Mouse (Mus musculus): ENCODE results near the gene Ntn1.
A peak's percentile ranks its signal among the peaks of the same experiment; 100 is the strongest.

The Ntn1 gene

DNA sequence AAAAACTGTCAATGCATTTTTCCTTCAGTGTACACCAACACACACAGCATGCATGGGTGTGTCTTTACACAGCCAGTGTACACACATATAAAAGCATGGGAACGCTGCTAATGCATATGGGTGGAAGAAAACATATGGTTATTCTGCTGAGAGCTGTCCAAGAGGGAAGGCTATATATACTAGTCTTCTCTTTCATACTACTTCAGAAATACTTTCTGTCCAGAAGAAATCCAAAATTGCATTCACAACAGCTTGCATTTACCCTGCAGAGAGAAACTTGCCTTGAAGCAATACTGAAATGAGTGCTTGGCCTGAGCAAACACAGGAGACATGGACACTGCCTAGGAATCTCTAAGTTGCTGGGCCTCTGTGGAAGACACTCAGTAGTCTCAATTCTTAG is 18.8 kb downstream of the Ntn1 start:
- DNase-seq (ENCODE audit: low spot score), result no peak

DNA sequence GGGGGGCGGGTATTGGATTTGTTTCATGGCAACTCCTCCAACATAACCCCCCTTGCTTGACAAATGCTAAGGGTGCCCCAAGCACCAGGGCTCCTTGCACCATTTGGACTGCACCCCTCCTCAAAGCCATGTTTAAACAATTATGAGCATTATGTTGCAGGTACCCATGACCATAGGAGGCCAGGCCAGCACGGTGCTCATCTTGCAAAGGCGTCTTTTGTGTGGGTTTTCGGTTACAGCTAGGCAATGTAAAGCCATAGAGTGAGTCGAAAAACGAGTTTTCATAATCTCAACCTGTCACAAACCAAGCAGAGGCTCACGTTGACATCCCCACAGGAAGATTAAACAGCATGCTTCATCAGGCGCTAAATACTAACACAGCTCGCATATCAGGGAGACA is 19.3 kb downstream of the Ntn1 start:
- DNase-seq (ENCODE audit: low spot score), result no peak

DNA sequence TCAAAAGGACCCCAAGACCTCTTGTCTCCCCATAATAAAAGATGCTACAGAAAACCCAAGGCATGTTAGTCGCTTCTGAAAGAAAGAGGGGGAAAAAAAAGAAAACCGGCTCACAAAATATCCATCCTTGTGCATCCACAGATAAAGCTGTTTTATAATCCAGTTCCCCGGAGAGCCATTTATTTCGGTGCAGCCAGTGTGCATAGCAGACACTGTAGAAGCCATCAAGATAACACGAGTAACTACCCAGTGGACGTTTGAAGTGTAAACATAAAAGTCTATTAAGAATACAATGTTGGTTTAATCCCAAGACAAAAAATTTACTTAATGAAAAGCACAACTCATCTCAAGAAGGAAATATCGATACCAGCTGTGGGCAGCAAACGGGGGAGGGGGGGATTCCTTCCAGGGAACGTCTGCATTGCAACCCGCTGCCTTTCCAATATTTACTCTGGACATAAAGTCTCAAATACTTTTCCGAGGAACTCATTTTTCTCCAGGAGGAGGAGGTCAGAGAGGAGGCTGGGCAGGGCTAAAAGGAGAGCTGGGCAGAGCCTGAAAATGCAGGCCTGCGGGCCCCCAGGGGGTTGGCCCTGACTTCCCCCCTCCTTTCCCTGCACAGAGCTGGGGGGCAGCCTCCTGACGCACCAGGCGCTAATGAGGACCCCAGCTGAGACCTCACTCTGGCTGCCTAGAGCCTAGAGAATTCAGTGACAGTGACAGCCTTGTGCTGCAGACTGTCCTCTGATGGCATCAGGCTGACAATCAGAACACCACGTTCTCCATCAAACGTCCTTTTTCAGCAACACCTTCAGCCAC is 21.5 kb downstream of the Ntn1 start:
- peak; percentile 63 for DNase-seq (ENCODE audit: low spot score)

DNA sequence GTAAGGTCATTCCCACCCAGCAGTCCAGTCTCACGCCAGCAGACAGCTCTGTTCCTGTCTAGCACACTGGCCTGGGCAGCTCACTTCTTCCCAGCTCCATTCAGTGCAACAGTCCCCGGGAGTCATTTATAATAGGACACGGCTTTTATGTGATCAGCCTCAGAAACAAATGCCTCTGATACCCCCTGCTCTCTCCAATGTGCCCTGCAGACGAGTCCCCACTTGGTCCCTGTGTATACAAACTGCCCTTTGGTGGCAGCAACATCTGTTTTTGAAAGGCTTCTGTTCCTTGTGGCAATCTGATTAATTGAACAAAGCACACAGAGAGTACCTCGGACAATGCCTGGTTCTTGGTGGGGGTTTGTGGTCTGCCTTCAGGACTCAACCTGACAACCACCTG is 22.2 kb downstream of the Ntn1 start:
- no peak for DNase-seq (ENCODE audit: low spot score)

DNA sequence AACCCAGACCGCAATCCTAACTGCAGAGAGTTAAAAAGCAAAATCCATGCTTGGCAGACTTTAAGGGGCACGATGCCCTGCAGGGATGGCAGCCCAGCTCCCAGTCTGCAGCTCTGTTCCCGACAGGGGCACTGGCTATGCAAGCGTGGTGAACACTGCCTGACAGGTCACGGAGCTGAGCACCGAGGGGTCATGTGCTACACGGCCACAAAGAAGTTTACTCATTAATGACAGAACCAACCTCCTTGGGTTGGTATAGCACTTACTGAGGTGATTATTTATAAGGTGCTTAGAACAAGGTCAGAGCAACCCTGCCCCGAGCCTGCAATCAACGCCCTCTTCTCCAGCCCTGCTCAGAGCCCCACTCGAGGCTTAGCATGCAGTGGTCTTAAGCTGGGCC is 27.5 kb downstream of the Ntn1 start:
- DNase-seq (ENCODE audit: low spot score), result no peak

DNA sequence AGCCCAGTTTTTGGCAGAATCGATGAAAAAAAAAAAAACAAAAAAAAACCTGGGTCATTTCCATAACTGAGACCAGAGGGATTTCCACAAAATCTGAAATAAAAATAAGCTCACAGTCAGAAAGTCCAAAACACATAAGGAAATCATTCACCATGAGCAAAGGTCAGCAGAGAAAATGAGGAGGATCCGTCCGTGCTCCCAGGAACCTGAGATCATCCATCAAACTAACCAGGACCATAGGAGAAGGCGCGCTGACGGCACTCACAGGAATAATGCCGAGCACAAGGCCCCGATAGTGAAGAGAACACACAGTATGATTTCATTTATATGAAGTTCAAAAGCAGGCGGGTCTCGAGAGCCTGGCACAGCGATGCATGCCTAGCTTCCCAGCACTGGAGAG is 29.0 kb downstream of the Ntn1 start:
- no peak for DNase-seq (ENCODE audit: low spot score)

DNA sequence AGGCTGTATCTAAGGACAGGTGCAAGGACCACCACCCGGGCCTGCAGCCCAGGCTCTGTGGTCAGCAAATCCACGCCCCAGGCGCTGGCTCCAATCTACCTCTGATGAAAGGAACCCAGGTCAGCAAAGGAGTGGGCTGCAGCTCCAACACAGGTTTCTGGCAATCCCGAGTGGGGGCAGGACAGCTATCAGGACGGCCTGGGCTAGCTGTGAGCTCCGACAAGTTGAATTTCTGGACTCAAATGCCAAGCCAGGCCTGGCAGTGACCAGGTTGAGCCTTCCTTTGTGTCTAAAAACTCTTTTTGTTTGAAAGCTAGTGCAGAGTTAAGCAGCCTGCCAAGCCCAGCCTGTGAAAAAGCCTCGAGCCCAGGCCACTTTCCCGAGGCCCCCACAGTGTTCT is 43.7 kb downstream of the Ntn1 start:
- no peak for DNase-seq (ENCODE audit: low spot score)

DNA sequence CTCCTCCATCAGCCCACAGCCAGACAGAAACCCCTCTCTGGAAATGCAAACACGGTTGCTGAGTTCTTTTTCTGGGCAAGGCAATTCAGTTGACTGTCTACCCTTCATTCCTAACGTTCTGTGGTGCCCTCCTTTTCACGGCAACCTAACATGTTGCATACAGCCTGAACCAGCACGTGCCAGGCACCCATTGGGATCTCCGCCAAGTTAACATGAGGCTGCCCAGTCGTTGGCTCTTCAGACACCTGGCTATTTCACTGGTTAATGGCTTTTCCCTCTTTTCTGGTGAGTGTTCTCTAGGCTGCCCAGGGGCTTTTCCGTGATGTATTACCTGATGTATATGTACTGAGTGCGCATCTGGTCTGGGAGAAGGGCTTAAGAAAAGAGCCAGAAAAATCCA is 45.1 kb downstream of the Ntn1 start:
- DNase-seq (ENCODE audit: low spot score), result no peak

DNA sequence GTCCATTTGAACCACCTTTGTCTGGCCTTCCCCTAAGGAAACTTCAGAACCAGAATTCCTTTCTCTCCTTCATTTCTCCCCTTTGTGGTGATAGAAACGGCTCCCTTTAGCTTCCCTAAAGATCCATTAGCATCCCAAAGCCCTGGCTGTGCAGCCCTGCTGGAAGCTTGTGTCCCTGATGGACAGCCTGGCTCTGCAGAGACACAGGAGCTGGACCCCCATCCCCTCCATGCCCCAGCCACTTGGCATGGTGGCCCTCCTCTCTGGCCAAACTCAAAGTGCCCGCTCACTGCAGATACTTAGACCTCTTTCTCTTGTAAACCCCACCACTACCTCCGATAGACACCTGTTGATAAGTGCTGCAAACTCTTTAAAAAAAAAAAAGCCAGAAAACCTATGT is 45.8 kb downstream of the Ntn1 start:
- DNase-seq (ENCODE audit: low spot score), result no peak

DNA sequence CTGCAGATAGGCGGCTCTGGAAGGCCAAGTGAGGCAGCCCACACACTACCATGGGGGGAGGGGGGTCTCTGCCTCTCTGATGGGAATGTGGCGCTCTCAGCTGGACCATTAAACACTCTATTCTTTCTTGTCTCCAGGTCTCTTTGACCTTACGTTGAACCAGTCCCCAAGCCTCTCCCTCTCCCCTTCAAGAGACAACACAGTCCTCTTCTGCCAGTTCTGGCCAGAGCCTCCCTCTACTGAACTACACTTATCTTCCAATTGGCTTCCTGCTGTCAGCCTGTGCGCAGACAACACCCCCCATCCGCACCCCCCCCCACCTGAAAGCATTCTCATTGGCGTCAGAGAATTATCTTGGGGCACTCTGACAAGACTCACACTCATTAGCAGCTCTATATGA is 48.4 kb downstream of the Ntn1 start:
- DNase-seq (ENCODE audit: low spot score), result no peak

DNA sequence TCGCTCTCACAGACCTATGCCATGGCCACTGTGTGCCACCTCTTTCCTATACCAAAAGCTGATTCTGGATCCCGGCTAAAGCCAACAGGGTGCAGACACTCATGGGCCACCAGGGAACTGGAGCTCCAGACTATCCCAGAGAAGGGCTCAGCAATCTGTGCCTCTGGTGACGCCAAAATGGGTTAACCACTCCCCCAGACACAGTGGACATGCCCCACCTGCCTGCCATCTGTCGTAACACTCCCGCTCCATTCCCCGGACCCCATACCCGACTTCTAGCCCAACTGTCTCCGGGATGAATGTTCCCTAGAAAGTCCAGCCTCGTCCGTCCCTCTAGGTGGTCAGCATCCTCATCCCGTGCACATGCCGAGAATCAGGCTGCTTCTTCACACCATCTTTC is 51.8 kb downstream of the Ntn1 start:
- no peak for DNase-seq (ENCODE audit: low spot score)

DNA sequence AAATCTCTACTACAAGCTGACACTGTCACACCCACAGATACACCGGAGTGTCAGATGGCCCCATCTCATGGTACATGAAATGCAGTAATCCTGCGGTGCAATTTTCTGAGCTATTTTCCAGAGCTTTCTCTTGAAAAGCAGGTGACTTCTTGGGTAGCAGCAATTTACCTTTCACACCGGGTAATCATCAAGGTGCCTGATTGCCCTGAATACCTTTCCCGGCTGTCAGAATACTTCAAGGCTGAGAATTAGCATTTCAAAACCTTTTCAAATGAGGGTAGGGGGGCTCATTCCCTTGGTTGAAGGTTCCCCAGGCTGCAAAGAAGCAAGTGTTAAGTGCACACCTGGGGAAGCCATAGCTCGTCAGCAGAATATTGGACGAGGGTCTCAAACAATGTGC is 52.5 kb downstream of the Ntn1 start:
- no peak for DNase-seq (ENCODE audit: low spot score)

DNA sequence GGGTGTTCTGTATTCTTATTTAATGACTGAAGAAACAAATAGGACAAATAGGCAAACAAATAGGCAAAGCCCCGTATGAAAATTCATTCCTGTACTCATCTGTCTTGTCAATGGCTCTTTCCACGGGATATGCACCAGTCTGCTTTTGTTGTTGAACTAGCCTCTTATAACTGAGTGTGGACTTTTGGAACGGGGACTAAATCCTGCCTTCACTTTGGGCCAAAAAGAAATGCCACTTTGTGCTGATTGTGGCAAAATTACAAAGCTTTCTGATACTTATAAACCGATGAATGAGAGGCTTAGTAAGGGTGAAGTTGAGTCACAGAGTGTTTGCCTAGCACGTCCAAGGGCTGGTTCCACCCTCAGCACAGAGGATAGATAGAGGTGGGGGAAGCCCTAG is 53.1 kb downstream of the Ntn1 start:
- no peak for DNase-seq (ENCODE audit: low spot score)

DNA sequence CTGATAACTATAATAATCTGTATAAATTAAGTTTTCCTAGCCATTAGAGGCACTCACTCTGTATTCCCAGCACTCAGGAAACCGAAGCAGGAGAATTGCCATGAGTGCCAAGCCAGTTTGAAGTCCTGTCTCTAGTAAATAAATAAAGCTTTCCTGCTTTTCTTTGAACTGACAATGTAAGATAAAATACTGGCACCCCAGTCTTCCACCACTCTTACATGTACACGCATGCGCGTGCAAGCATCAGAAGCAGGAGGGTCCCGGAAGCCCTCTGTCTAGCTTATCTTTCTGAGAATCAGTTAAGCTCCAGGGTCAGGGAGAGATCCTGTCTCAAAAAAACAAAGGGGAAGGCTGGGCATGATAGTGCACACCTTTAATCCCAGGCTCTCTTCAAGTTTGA is 54.5 kb downstream of the Ntn1 start:
- DNase-seq (ENCODE audit: low spot score), result no peak

DNA sequence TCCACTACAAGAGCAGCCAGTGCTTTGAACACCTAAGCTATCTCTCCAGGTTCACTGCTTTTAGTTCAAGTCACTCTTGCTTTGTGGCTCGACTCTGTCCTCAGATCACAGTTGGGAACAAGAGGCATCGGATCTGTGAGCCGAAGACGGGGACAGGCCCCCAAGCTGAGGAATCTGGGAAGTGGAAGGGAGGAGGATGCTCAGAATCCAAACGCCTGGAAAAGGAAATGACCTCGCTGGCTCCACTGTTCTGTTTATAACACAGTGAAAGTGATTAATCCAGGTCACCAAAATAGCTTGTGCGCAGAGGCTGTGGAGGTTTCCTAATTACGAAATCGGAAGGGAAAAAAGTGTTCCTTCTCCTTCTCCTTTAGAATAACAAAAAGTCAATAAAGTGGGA is 56.4 kb downstream of the Ntn1 start:
- DNase-seq (ENCODE audit: low spot score), result no peak

DNA sequence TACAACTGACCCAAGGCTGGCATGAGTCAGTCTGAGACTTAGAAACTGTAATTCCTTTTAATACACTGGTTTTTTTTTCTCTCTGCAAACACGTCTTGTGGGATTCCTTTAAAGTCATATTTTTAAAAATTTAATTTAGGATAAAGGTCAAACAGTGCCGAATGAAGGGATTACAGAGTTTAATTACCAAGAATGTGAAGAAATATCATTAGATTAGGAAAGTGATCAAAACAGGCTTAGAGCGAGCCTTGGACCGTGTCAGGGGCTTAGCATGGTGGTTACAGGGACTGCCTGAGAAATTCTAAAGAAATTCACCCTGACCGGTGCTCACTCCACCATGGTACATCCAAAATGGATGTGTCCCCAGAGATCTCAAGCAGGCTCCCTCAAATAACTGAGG is 57.9 kb downstream of the Ntn1 start:
- DNase-seq (ENCODE audit: low spot score), result no peak

DNA sequence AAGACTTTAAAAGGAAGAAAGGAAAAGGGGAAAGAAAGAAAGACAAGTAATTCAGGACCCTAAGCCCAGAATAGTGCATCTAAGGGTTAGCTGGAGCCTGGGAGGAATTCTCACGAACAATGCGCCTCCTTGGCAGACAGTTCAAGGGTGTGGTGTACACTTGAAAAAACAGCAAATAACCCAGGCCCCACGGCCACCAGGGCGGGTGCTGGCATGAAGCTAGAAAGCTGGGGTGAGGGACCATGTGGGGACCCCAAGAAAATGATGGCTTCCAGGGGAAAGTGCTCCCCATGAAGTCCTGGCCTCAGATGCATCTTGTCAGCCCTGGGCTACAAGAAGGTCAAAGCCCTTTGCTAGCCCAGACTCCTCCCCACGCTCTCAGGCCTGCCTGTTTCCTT is 58.6 kb downstream of the Ntn1 start:
- DNase-seq (ENCODE audit: low spot score), result no peak

DNA sequence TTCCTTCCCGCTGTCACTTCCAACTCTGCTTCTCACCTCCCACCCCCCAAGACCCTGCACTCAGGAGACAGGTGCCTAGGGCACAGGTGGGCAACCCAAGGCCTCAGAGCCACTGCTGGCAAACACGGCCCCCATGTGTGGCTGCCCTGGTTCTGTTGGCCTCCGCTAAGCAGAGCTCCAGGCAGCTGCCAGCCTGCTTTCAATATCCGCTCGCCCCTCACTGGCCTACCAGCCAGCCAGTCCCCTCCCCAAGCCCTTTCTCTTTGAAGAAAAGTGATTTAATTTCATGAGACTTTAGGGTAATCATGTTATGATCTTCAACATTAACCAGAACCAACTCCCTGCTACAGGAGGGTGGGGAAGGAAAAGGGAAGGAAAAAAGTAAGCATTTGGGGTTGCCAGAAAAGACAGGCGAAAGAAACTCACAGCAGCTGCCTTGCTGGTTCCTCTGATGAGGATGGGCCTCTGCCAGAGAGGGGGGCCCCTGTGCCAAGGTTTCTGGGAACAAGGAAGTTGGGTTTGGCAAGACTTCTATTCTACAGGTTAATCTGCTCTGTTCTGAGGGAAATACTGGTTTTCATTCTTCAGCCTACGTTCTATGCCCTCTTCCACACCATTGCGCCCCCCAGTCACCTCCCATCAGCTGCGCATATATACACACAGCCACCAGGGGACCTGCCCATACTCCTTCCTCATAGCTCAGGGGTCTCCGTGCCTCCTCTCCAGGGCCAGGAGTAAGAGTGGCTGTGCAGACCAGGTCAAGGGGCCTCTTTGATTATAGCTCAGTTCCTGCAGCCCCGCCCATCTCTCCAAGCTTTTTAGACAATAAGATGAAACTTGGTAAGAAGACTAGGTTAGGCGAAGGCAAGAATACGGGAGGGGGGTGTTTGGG is 59.3 kb downstream of the Ntn1 start:
- DNase-seq (ENCODE audit: low spot score), result peak; percentile 11

DNA sequence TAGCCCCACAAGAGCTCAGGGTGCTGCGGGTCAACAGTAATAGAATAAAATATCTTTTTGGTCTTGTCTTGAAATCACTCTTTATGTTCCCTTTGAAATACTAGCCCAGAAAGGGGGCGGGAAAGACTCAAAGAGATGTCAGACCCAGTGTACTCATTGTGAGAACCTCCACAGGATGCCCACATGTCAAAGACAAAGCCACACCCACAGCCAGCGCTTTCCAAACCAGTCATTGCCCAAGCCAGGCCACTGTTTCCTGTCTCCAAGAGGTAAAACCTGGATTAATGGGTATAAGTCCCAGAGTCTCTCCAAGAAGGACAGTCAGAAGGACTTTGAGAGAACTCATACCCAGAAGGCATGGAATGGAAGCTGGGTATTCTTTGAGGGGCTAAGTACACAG is 60.3 kb downstream of the Ntn1 start:
- no peak for DNase-seq (ENCODE audit: low spot score)

DNA sequence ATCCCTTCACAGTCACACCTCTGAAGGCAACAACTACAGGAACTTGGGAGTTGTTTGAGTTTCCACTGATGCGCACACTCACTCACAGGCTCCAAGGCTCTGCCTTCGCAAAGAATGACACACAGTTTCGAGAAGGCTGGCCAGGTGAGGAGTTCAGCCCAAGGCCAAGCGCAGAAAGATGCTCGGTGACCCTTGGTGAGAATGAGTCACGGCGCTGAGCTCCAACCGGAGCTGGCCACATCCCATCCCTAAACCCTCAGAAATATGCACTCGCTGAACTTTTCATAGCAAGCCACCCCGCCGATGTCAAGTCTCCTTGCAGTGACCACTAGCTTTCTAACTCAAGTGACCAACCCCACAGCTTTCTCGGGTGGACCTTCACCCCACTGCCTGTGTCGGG is 60.8 kb downstream of the Ntn1 start:
- no peak for DNase-seq (ENCODE audit: low spot score)

DNA sequence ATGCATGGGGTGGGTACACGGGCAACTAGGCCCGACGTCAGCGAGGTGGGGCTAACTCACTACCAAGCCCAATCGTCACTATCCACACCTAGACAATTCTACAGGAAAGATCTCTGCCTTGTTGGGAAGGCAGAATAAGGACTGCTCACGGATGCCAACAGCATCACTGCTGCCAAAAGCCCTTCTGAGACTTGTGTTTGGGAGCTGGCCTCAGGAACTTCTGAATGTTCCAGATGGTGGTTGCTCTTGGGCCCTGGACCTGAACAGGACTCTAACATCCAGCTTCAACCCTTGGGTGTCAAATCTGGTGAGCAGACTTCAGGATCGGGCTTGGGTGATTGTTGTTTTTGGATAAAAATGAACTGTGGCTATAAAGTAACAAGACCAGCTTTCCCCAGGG is 61.3 kb downstream of the Ntn1 start:
- no peak for DNase-seq (ENCODE audit: low spot score)

DNA sequence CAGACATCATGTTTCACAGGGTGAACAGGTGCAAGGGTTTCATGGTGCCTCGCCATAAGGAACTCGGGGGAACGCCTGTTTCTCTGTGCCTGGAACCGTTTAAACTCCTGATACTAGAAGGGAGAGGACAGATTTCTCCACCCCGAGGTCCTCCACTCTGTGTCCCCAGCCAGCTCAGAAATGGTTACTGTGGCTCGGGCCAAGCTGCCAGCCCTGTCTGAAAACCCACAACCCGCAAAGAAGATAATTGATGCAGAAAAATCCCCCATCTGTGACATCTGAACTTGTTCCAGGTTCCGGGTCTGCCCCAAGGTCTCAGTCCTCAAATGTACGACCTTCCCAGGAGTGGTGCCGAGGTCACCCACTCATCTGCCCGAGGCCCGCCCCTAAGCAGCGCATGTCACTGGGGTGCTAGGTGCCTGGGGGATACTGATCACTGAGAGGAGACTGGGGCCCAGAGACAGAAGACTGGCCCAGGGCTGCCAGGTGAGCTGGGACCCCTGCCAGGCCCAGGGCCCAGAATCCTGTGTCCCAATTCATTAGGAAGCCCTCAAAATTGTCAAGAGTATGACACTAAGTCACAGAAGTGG is 68.9 kb downstream of the Ntn1 start:
- no peak for DNase-seq (ENCODE audit: low spot score)

DNA sequence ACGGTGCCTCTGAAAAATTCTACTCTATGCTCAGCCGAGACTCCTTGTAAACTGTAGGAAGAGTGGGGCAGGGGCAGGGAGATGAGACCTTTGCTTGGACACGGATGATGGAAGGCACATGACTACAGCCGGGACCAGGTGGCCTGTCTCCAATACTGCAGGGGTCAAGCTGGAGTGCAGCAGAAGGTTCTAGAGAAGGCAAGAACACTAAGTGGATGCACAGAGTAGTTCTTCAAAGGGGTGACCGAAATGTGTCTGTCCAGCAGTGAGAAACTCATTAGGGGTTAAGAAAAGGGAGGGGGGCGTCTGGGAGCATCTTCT is 69.5 kb downstream of the Ntn1 start:
- DNase-seq (ENCODE audit: low spot score), result no peak
